10 mouse cellular contexts compared by ENCODE assay signal in genomic region chr4:128908586-128909377, GRCm38 (mm10). TPM values are rescaled to one million over a fixed set of nuclear protein-coding genes. Genes with fewer than 3 reads are reported as not detected.
DNase-seq lines count a peak whose midpoint lies in the region; ATAC-seq and TF ChIP-seq lines count a peak whose summit lies in the region.
"Had no signal": no experiment of that assay in that cellular context is flagged by ENCODE, and none has a peak within 500 bp of the region (broad histone marks: within the 10 kb centered on the region; RNA-seq: fewer than 3 reads in every experiment).

No protein-coding gene starts in this region.

- H3K4me1 ChIP-seq in intestine, embryonic 14.5 days (replicated peaks; ENCODE audit: control insufficient read depth, insufficient read depth, low read length) = peaks cover 23% of the 10 kb centered on the region
- H3K4me1 ChIP-seq in intestine, embryonic 15.5 days (replicated peaks) = peaks cover 20% of the 10 kb centered on the region
- peaks cover 24% of the 10 kb centered on the region for H3K4me1 ChIP-seq in E14TG2a.4 (replicated peaks; ENCODE audit: low read depth, low read length)
- no peaks in the 10 kb centered on the region for H3K4me1 ChIP-seq in forebrain, embryonic 14.5 days (ENCODE audit: control insufficient read depth, insufficient read depth, low read length)
- H3K4me1 ChIP-seq: liver, embryonic 15.5 days had no signal

- intact Hi-C loops in left cerebral cortex, postnatal 36 days (cut with DNase I) = loop anchor here (5.0 kb wide), 1 partner anchor 174 kb away; no protein-coding TSS in a partner anchor

- peak; percentile 54 for TF ChIP-seq CTCF in E14TG2a.4 (conservative IDR thresholded peaks at IDR 0.05; ENCODE audit: low read length)

- H3K4me3 ChIP-seq in intestine, embryonic 14.5 days (ENCODE audit: low read depth, low read length) = no peak overlapping the region
- no peak overlapping the region for H3K4me3 ChIP-seq in intestine, embryonic 15.5 days (replicated peaks)
- H3K4me3 ChIP-seq in E14TG2a.4 (replicated peaks; ENCODE audit: low read length) = peak overlapping the region; percentile 57
- H3K4me3 ChIP-seq in forebrain, embryonic 14.5 days (ENCODE audit: low read depth, low read length) = no peak overlapping the region
- H3K4me3 ChIP-seq: embryonic facial prominence, embryonic 13.5 days; liver, embryonic 15.5 days had no signal

- ATAC-seq in intestine, embryonic 14.5 days (replicated peaks; ENCODE audit: low FRiP score, low TSS enrichment, low read depth) = no peak
- ATAC-seq in intestine, embryonic 15.5 days = no peak
- ATAC-seq in forebrain, embryonic 14.5 days = peak; percentile 32; the same call in 1 of the 2 replicates

- 65% methylated on average over 24 of the region's 24 CpGs for WGBS in intestine, embryonic 14.5 days
- WGBS in intestine, embryonic 15.5 days = 63% methylated on average over 24 of the region's 24 CpGs
- 63% methylated on average over 24 of the region's 24 CpGs for WGBS in forebrain, embryonic 14.5 days

- no peak overlapping the region for H3K27ac ChIP-seq in intestine, embryonic 14.5 days (ENCODE audit: low read depth)
- H3K27ac ChIP-seq in intestine, embryonic 15.5 days = no peak overlapping the region
- H3K27ac ChIP-seq in forebrain, embryonic 14.5 days (ENCODE audit: low read depth, low read length) = no peak overlapping the region
- H3K27ac ChIP-seq: embryonic facial prominence, embryonic 13.5 days; liver, embryonic 15.5 days had no signal

- peaks cover 23% of the 10 kb centered on the region for H3K36me3 ChIP-seq in intestine, embryonic 14.5 days (ENCODE audit: control insufficient read depth, insufficient read depth, low read length)
- no peaks in the 10 kb centered on the region for H3K36me3 ChIP-seq in intestine, embryonic 15.5 days
- no peaks in the 10 kb centered on the region for H3K36me3 ChIP-seq in E14TG2a.4 (ENCODE audit: insufficient read depth, low read length)
- H3K36me3 ChIP-seq in forebrain, embryonic 14.5 days (ENCODE audit: control insufficient read depth, insufficient read depth, low read length) = peaks cover 4% of the 10 kb centered on the region; the same call in 1 of the 2 replicates
- H3K36me3 ChIP-seq: liver, embryonic 15.5 days had no signal

- DNase-seq in intestine, embryonic 14.5 days (ENCODE audit: low spot score) = peak; percentile 69
- DNase-seq in c-Kit-positive CD71-positive TER-119-negative erythroid progenitor cells, embryonic 14.5 days (ENCODE audit: low read depth) = peak; percentile 33
- peak; percentile 78 for DNase-seq in forebrain, embryonic 14.5 days (ENCODE audit: low spot score)
- peak; percentile 15 to 37 for DNase-seq in left cerebral cortex, postnatal 36 days (ENCODE audit: low spot score in 2 of 2)
- DNase-seq in naive thymus-derived CD4-positive, alpha-beta T cell, adult 2 months (ENCODE audit: low read depth) = peak; percentile 57
- no peak for DNase-seq in urinary bladder, postnatal 14 days (ENCODE audit: low spot score)

- no peak overlapping the region for H3K9ac ChIP-seq in intestine, embryonic 14.5 days (ENCODE audit: low read length)
- H3K9ac ChIP-seq in intestine, embryonic 15.5 days = no peak overlapping the region
- H3K9ac ChIP-seq in forebrain, embryonic 14.5 days (ENCODE audit: low read length) = no peak overlapping the region
- H3K9ac ChIP-seq: embryonic facial prominence, embryonic 13.5 days; liver, embryonic 15.5 days had no signal

- no peaks in the 10 kb centered on the region for H3K27me3 ChIP-seq in intestine, embryonic 14.5 days (replicated peaks; ENCODE audit: control insufficient read depth, insufficient read depth, low read length)
- H3K27me3 ChIP-seq in intestine, embryonic 15.5 days (replicated peaks) = no peaks in the 10 kb centered on the region
- H3K27me3 ChIP-seq in E14TG2a.4 (ENCODE audit: insufficient read depth, low read length) = peaks cover 49% of the 10 kb centered on the region
- no peaks in the 10 kb centered on the region for H3K27me3 ChIP-seq in forebrain, embryonic 14.5 days (replicated peaks; ENCODE audit: control insufficient read depth, insufficient read depth, low read length)
- H3K27me3 ChIP-seq: embryonic facial prominence, embryonic 13.5 days had no signal

- H3K4me2 ChIP-seq in intestine, embryonic 14.5 days (ENCODE audit: low read length) = no peak overlapping the region
- H3K4me2 ChIP-seq in intestine, embryonic 15.5 days (replicated peaks) = no peak overlapping the region
- H3K4me2 ChIP-seq in forebrain, embryonic 14.5 days (ENCODE audit: low read length) = no peak overlapping the region
- H3K4me2 ChIP-seq: embryonic facial prominence, embryonic 13.5 days; liver, embryonic 15.5 days had no signal

- H3K9me3 ChIP-seq in intestine, embryonic 14.5 days (ENCODE audit: control insufficient read depth, low read length) = no peaks in the 10 kb centered on the region
- no peaks in the 10 kb centered on the region for H3K9me3 ChIP-seq in intestine, embryonic 15.5 days
- H3K9me3 ChIP-seq in E14TG2a.4 (ENCODE audit: low read length) = no peaks in the 10 kb centered on the region
- H3K9me3 ChIP-seq in forebrain, embryonic 14.5 days (replicated peaks; ENCODE audit: control insufficient read depth, low read length) = no peaks in the 10 kb centered on the region
- H3K9me3 ChIP-seq: embryonic facial prominence, embryonic 13.5 days; liver, embryonic 15.5 days had no signal

RNA-seq across cellular contexts. Expression of gene Trim62, which starts 25.4 kb away (rescaled TPM):
- polyA plus RNA-seq in intestine, embryonic 14.5 days (2014; fragmentation: Nextera tagmentation; extraction: Ambion mirVana) = 6.5 and 6.6 TPM in 2 replicates
- polyA plus RNA-seq in intestine, embryonic 15.5 days (2015; fragmentation: Nextera tagmentation; extraction: Ambion mirVana) = 3.5 and 3.8 TPM in 2 replicates
- polyA plus RNA-seq in forebrain, embryonic 14.5 days (2014; fragmentation: Nextera tagmentation; extraction: Ambion mirVana) = 9.3 and 10.5 TPM in 2 replicates
- total RNA-seq in left cerebral cortex, postnatal 36 days (2021) = 10 to 100 TPM; 17.6 to 18.9 TPM

RNA-seq across cellular contexts. Expression of gene Azin2, which starts 53.5 kb away (rescaled TPM):
- 17.5 and 20.1 TPM in 2 replicates for polyA plus RNA-seq in intestine, embryonic 14.5 days (2014; fragmentation: Nextera tagmentation; extraction: Ambion mirVana)
- 12.9 and 13.3 TPM in 2 replicates for polyA plus RNA-seq in intestine, embryonic 15.5 days (2015; fragmentation: Nextera tagmentation; extraction: Ambion mirVana)
- polyA plus RNA-seq in forebrain, embryonic 14.5 days (2014; fragmentation: Nextera tagmentation; extraction: Ambion mirVana) = 10.6 and 11.7 TPM in 2 replicates
- total RNA-seq in left cerebral cortex, postnatal 36 days (2021) = 10 to 100 TPM; 53.8 to 56.6 TPM
